Comparison of ENCODE assay signal across 8 mouse cellular contexts in the genomic region with DNA sequence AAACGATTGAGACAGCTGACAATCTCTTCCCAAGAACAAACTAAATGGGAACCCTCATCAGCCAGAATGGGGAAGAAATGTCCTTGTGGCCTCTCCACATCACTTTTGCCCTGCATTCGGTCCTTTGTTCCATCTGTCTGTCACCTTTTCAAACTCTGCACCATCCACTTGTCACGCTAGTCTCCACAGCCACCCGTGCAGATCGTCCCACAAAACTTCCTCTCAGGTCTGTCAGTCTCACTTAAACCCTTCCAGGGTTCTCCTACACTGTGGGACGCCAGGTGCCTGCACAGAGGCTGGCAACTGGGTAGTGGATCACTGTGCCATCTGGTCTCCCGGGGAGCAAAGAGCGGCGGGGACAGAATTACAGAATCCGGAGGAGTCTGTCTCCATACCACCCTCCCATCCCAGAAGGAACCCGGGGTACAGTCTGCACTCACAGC. TPM values are rescaled to one million over a fixed set of nuclear protein-coding genes. Genes with fewer than 3 reads are reported as not detected.
DNase-seq lines count a peak whose midpoint lies in the region; ATAC-seq and TF ChIP-seq lines count a peak whose summit lies in the region.

No protein-coding gene starts in this region.

- no peak for TF ChIP-seq POLR2A in myocyte (IDR thresholded peaks at IDR 0.05; ENCODE audit: insufficient read length, low read depth)

- no peak for TF ChIP-seq CTCF in hindbrain, postnatal 0 days (IDR thresholded peaks at IDR 0.05; ENCODE audit: low read depth)

- peak overlapping the region; percentile 73 for H3K4me3 ChIP-seq in brown adipose tissue, adult 24 weeks (ENCODE audit: insufficient read depth, low read depth, low read length)
- H3K4me3 ChIP-seq in hindbrain, postnatal 0 days (ENCODE audit: low read length) = peak overlapping the region; percentile 96
- H3K4me3 ChIP-seq in myocyte = peak overlapping the region; percentile 59

- 4% methylated on average over 11 of the region's 11 CpGs for WGBS in hindbrain, postnatal 0 days

- peak; percentile 7 for DNase-seq in kidney, postnatal 14 days
- DNase-seq in kidney, postnatal 4 days = no peak
- no peak for DNase-seq in hindbrain, postnatal 0 days (ENCODE audit: low spot score)
- DNase-seq in ovary, postnatal 14 days (ENCODE audit: low spot score) = no peak
- DNase-seq in embryo, embryonic 11 days = no peak
- DNase-seq in layer of hippocampus, adult 18-20 months (ENCODE audit: low spot score in 2 of 2) = no peak

- peak overlapping the region; percentile 84; the same call in 1 of the 2 replicates for H3K9ac ChIP-seq in hindbrain, postnatal 0 days (replicated peaks; ENCODE audit: low read length)

- no peaks in the 10 kb centered on the region for H3K36me3 ChIP-seq in hindbrain, postnatal 0 days (ENCODE audit: insufficient read depth, low read length)
- no peaks in the 10 kb centered on the region for H3K36me3 ChIP-seq in myocyte (ENCODE audit: control insufficient read depth, insufficient read depth)

- peak overlapping the region; percentile 37 for H3ac ChIP-seq in myocyte (ENCODE audit: control insufficient read depth, insufficient read length)

- peak overlapping the region; percentile 83 for H3K4me2 ChIP-seq in hindbrain, postnatal 0 days (ENCODE audit: low read depth, low read length)
- peak overlapping the region; percentile 84 for H3K4me2 ChIP-seq in myocyte (ENCODE audit: low read depth)

- no peak for ATAC-seq in hindbrain, postnatal 0 days

- no peak overlapping the region for H3K27ac ChIP-seq in brown adipose tissue, adult 24 weeks (replicated peaks; ENCODE audit: low read depth, low read length)
- H3K27ac ChIP-seq in hindbrain, postnatal 0 days = no peak overlapping the region

- 0 out of 2 replicates have a peak, but pooled peaks cover 3% of the 10 kb centered on the region for H3K4me1 ChIP-seq in brown adipose tissue, adult 24 weeks (ENCODE audit: control insufficient read depth, insufficient read depth, insufficient read length, low read length)
- H3K4me1 ChIP-seq in hindbrain, postnatal 0 days (ENCODE audit: insufficient read depth, low read length) = no peaks in the 10 kb centered on the region

- no peaks in the 10 kb centered on the region for H3K27me3 ChIP-seq in hindbrain, postnatal 0 days (ENCODE audit: insufficient read depth, low read length)
- no peaks in the 10 kb centered on the region for H3K27me3 ChIP-seq in myocyte (ENCODE audit: control insufficient read depth, insufficient read depth, insufficient read length)

- no peaks in the 10 kb centered on the region for H3K9me3 ChIP-seq in hindbrain, postnatal 0 days (ENCODE audit: low read length)

- peaks cover 10% of the 10 kb centered on the region for H3K79me2 ChIP-seq in myocyte (ENCODE audit: control insufficient read depth, insufficient read depth)

TF ChIP-seq in myocyte, 11 proteins besides CTCF, POLR2A, EP300 and RAD21:
- TF ChIP-seq TCF3 (IDR thresholded peaks at IDR 0.05; ENCODE audit: insufficient read length, low read depth) (no peak), TCF12 (IDR thresholded peaks at IDR 0.05; ENCODE audit: insufficient read depth, poor library complexity, severe bottlenecking) (no peak), MAX (IDR thresholded peaks at IDR 0.05; ENCODE audit: low read depth) (no peak), REST (IDR thresholded peaks at IDR 0.05; ENCODE audit: insufficient read depth, insufficient read length) (no peak)

RNA-seq across cellular contexts. Expression of gene Iqcb1, which starts 0.6 kb away (rescaled TPM):
- polyA plus RNA-seq in brown adipose tissue, adult 24 weeks (2012; ENCODE audit: insufficient read depth, insufficient read length, missing spikeins) = 15.3 and 17.4 TPM in 2 replicates
- total RNA-seq in hindbrain, postnatal 0 days (2014; rRNA removed) = 17.3 and 23.0 TPM in 2 replicates
- polyA plus RNA-seq in hindbrain, postnatal 0 days (2015; fragmentation: Nextera tagmentation; extraction: Ambion mirVana) = 55.6 and 65.5 TPM in 2 replicates
- 3.2 TPM for polyA plus RNA-seq in myocyte (2012; fragmentation: generic; extraction: Trizol)
- 10 to 100 TPM; 40.4 to 42.7 TPM for total RNA-seq in layer of hippocampus, adult 18-20 months (2021)

RNA-seq across cellular contexts. Expression of gene Slc15a2, which starts 42.9 kb away (rescaled TPM):
- 1.2 and 4.3 TPM in 2 replicates for polyA plus RNA-seq in brown adipose tissue, adult 24 weeks (2012; ENCODE audit: insufficient read depth, insufficient read length, missing spikeins)
- total RNA-seq in hindbrain, postnatal 0 days (2014; rRNA removed) = 30.3 and 58.7 TPM in 2 replicates
- 25.5 and 31.7 TPM in 2 replicates for polyA plus RNA-seq in hindbrain, postnatal 0 days (2015; fragmentation: Nextera tagmentation; extraction: Ambion mirVana)
- polyA plus RNA-seq in myocyte (2012; fragmentation: generic; extraction: Trizol) = not detected
- 10 to 100 TPM; 40.5 to 41.9 TPM for total RNA-seq in layer of hippocampus, adult 18-20 months (2021)

RNA-seq across cellular contexts. Expression of gene Eaf2, which starts 47.2 kb away (rescaled TPM):
- polyA plus RNA-seq in brown adipose tissue, adult 24 weeks (2012; ENCODE audit: insufficient read depth, insufficient read length, missing spikeins) = 9.2 and 10.5 TPM in 2 replicates
- total RNA-seq in hindbrain, postnatal 0 days (2014; rRNA removed) = 0.16 TPM in 1 of 2 replicates, not detected in the other
- 1.2 and 1.4 TPM in 2 replicates for polyA plus RNA-seq in hindbrain, postnatal 0 days (2015; fragmentation: Nextera tagmentation; extraction: Ambion mirVana)
- 0.90 TPM for polyA plus RNA-seq in myocyte (2012; fragmentation: generic; extraction: Trizol)
- 1 to 10 TPM; 2.0 TPM for total RNA-seq in layer of hippocampus, adult 18-20 months (2021)

RNA-seq across cellular contexts. Expression of gene Golgb1, which starts 47.3 kb away (rescaled TPM):
- polyA plus RNA-seq in brown adipose tissue, adult 24 weeks (2012; ENCODE audit: insufficient read depth, insufficient read length, missing spikeins) = 18.4 and 23.8 TPM in 2 replicates
- 36.3 and 53.2 TPM in 2 replicates for total RNA-seq in hindbrain, postnatal 0 days (2014; rRNA removed)
- 90.5 and 104 TPM in 2 replicates for polyA plus RNA-seq in hindbrain, postnatal 0 days (2015; fragmentation: Nextera tagmentation; extraction: Ambion mirVana)
- 14.3 TPM for polyA plus RNA-seq in myocyte (2012; fragmentation: generic; extraction: Trizol)
- total RNA-seq in layer of hippocampus, adult 18-20 months (2021) = 10 to 100 TPM; 80.2 to 80.4 TPM
